Mouse (Mus musculus): Measurements from ENCODE around the gene Cplx2.
A peak's percentile ranks its signal among the peaks of the same experiment; 100 is the strongest.

The Cplx2 gene

GRCm38 (mm10) chr13:54371049-54371386 lies at the start of gene Cplx2:
Gene Cplx2 (plus strand): TSS chr13:54371349.
- no peak for DNase-seq

GRCm38 (mm10) chr13:54322396-54323306 lies 48.5 kb upstream of the Cplx2 start:
- peak; percentile 44 for DNase-seq

DNA sequence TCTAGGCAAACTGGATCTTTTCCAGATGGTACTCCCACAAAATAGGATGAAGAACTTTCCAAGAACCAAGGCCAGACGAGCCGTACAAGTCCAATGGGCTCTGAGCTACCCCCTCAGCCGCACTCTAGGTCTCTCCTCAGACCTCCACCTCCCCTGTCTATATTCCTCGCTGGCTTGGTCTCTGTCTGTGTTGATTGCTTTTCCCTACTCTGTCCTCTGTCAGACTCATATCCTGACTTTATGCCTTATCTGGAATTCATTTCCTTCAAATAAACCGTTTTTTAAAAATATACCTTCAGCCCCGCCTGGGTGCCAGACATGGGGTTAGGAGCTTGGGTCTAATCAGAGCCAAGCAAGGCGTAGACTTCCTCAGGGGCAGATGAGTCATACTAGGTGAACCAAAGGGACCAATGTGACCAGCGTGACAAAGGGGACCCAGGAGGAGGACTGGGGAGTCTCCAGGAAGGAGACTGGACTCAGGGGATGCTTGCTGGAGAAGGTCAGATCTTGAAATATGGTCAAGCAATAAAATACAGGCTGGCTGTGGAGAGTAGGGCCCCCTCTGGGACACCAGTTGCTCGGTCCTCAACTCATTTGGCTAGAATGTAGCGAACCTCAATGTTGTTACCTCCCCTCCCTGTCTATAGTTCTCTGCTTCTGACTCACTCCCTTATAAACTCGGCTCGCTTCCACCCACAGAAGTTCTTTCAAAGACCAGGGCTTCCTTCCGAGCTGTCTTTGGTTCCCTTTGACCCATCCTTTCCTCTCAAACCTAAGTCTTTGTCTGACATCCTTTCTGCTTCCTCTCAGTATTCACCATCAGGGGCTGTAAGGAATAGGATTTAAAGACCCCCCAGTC lies 47.6 kb upstream of the Cplx2 start:
- DNase-seq: no peak

- no peak for DNase-seq
Measured at GRCm38 (mm10) chr13:54324178-54324577, 47.0 kb upstream of the Cplx2 start.

DNA sequence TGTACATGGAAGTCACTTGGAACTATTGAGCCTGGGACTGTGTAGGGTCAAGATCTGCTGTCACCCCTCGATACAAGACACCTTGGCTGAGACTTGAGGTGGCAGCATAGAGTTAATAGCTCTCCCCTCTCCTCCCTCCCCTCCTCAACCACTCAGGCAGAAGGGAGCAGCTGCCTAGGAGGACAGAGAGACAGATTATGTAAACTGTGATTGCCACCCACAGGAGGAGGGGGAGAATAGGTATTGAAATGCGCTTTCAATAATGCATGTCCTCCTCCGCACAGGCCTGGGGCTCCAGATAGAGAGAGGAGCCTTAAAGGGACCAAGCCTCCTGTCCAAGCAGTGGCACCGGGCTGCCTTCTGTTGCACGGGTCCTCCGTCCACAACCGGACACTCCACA lies 45.3 kb upstream of the Cplx2 start:
- no peak for DNase-seq

GRCm38 (mm10) chr13:54326686-54327447 lies 44.3 kb upstream of the Cplx2 start:
- DNase-seq: no peak

DNA sequence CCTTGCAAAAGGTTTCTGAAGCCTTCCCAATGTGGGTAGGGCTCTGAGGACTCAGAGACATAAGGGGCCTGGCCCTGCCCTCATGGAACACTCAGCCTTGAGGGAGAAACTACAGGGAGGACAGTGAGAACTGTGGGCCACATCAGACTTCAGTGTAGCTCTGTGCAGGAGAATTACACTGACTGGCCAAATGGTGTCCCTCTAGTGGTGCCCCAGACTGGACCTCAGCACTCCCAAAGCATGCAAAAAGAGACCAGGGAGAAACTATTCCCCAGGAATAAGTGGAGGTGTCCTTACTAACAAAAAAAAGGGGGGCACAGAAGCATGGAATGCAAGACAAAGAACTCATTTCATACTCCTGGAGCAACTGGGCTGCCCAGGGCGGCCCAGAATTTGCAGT lies 43.1 kb upstream of the Cplx2 start:
- no peak for DNase-seq

- DNase-seq: no peak
Measured at GRCm38 (mm10) chr13:54328954-54329490, 42.1 kb upstream of the Cplx2 start.

- DNase-seq: no peak
Measured at GRCm38 (mm10) chr13:54331825-54332675, 39.1 kb upstream of the Cplx2 start.

DNA sequence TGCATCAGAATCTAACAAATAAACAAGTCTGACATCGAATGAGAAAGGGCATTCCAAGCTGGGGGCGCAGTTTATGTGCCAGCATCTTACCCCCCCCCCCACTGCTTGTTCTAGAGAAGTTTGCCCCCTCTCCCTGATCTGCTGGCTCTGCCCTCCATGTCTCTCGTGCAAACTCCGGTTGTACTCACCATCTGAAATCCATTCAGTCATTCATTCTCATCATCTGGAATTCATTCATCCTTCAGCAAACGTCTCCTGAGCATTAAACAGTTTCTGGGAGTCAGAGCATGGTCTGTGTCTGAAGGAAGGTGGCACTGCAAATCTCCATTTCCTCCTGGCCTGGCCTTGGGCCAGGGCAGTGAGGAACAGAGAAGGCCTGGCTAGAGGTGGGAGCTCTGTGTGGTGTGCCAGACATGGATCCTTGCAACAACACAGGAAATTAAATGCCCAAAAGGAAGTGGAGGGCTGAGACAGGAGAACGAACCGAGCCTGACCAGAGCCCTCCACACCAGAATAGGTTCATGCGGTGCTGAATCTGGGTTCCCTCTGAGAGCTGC lies 38.1 kb upstream of the Cplx2 start:
- no peak for DNase-seq

DNA sequence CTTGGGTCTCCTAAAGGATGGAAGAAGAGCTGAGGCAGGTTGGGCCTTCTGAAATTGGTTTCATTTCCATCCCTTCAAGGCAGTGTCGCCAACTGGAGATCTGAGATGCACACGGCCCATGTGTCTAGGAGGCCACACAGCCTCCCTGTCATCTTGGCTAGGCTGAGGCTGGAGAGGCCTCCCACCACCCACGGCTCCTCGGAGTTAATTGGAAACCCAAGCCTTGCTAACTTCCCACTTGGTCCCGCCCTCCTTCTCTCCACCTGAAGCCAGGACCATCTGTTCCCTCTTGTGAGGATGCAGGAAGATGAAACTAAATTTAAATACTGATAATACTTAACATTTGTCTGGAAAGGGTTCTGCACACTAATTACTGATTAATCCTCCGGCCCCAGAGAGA lies 34.1 kb upstream of the Cplx2 start:
- no peak for DNase-seq

DNA sequence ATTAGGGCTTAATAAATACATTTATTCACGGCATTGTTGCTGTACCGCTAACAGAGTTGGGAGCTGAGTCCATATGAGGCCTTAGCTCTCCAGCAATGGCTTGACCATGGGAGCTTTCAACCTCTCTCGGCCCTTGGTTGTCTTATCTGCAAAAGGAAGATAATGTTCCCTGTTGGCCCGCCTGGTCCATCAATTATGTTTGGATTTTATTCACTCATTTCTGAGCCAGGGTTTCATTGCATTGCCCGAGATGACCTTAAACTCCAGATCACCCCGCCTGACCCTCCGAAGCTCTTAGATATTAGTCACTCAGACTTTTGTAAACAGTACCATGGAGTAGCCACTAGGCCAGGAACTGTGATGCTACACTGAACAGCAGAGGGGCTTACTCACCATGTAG lies 33.6 kb upstream of the Cplx2 start:
- no peak for DNase-seq

DNA sequence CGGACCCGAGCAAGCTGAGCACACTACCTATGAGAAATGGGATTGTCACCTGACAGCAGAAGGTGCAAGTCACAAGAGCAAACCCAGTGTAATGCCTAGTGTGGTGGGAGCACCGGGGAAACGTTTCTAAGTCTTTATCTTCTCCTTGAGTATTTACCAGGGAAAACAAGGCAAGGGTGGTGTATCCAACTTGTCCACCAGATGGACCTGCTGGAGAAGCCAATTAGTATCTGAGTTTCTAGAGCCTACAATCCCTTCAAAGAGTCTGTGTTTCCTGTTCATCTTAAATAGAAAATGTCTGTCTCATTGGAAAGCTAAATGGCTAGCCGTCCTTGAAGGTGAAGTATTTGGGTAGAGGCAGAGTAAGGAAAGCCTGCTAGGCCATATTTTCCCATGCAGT lies 32.3 kb upstream of the Cplx2 start:
- DNase-seq: no peak

- no peak for DNase-seq
Measured at GRCm38 (mm10) chr13:54345885-54346647, 25.1 kb upstream of the Cplx2 start.

DNA sequence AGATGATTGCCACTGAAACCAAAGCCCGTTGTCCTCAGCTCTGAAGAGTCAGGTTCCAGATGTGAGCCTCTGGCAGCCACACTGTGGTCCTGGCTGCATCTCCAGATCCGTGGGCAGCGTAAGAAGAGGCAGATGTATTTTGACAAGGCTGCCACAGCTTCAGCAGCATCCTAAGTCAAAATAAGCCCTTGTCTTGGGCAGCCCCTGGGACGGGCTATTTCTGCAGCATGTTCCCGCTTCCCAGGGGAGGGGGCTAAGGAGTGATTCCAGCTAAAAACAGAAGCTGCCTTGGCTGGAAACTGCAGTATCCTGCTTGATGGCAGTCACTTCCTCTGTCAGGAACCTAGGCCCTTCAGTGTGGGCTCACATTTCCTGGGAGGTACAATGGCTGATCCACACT lies 23.1 kb upstream of the Cplx2 start:
- DNase-seq: no peak

DNA sequence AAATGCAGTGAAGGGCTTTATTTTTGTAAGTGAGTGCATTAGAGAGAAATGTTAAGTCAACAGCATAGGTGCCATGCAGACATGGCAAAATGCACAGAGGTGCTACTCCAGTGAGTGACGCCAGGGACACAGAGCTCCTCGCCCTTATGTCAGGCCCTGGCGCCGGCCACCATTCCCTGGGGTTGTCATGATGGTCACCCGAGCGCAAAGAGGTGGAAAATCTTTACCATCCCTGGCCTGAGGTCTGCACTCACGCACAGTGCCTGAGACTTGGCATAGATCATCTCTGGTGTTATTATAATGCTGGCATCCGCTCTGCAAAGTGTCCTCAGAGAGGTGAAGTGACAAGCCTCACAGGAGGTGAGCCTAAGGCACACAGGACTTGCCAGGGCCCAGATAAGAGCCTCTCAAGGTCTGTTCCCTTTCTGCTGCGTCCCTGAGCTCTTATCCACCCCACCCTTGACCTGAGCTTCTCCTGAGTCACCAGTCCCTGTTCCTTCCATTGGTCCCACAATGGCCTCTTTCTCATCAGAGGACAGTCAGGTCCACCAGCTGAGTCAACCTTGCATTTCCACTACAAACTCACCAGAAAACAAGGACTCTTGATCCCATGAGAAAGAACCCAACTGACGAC lies 21.9 kb upstream of the Cplx2 start:
- no peak for DNase-seq

DNA sequence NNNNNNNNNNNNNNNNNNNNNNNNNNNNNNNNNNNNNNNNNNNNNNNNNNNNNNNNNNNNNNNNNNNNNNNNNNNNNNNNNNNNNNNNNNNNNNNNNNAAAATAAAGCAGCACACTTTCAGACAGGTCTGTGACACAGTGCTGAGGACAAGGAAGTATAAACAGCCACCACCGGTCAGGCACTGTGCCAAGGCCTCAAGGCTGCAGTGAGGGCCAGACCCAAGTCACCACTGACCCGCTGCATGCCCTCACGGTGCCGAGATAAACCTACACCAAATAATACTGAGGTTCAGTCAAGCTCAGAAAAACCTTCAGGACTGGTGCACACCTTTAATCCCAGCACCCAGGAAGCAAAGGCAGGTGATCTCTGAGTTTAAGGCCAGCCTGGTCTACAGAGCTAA lies 13.7 kb upstream of the Cplx2 start:
- no peak for DNase-seq

GRCm38 (mm10) chr13:54359181-54359580 lies 12.0 kb upstream of the Cplx2 start:
- DNase-seq: no peak

GRCm38 (mm10) chr13:54364686-54365085 lies 6.5 kb upstream of the Cplx2 start:
- no peak for DNase-seq

DNA sequence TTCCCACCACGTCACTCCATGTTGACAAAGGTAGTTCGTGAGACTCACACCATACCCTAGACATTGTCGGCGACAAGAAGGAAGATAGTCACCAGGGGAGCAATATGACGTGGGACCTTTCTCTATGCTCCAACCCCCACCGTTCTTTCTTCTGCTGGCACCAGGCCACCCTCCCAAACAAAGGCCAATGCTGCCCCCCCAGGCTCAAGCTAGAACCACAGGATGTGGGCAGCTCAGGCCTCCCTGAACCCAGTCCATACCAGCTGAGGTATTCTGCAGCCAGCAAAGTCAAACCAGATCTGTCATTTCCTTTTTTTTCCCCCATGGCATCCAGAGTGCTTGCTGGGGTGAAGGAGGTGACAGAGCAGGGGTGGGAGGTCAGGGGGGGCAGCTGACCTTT lies 3.4 kb upstream of the Cplx2 start:
- no peak for DNase-seq
